Mouse (Mus musculus) CH12.LX (cell line): ENCODE results near the gene Tnpo2. TPM values are rescaled to one million over a fixed set of nuclear protein-coding genes. Genes with fewer than 3 reads are reported as not detected.
A peak's percentile ranks its signal among the peaks of the same experiment; 100 is the strongest.

Experiments used
- DNase-seq: peaks from one replicate; pipeline ENCODE4 v3.0.0-alpha.2; 2013; ENCODE audit errors: extremely low read depth
- H3K27ac ChIP-seq: 2 replicates; pipeline ENCODE4 v1.5.1; 2012; ENCODE audit warnings: low read depth, mild to moderate bottlenecking, control low read depth, moderate library complexity; ENCODE audit not compliant: insufficient read depth
- H3K27me3 ChIP-seq: replicated peaks from 2 replicates; pipeline ENCODE3; 2012; ENCODE audit warnings: inconsistent platforms
- H3K36me3 ChIP-seq, 2 experiments: replicated peaks in 1 of 2; 2 replicates each; pipeline versions ENCODE3 to v1.6.1; 2012; ENCODE audit warnings: inconsistent platforms in 1 of 2, low read length in 1 of 2, mild to moderate bottlenecking in 1 of 2, mixed read lengths in 1 of 2, moderate library complexity in 1 of 2; ENCODE audit not compliant: control insufficient read depth in 1 of 2, insufficient read depth in 1 of 2
- H3K4me1 ChIP-seq, 2 experiments: 2 replicates each; pipeline ENCODE4 v1.6.1; 2012; ENCODE audit warnings: inconsistent platforms in 1 of 2, moderate library complexity in 1 of 2; ENCODE audit not compliant: insufficient read depth in 2 of 2, control insufficient read depth in 1 of 2
- H3K4me2 ChIP-seq: 2 replicates; pipeline ENCODE4 v1.6.1; 2012; ENCODE audit warnings: low read depth, mild to moderate bottlenecking, control low read depth; ENCODE audit not compliant: poor library complexity, insufficient read depth, severe bottlenecking
- H3K4me3 ChIP-seq, 3 experiments: fragments of 150-350 bp in 1 of 3; sonication (generic) in 1 of 3; replicated peaks in 1 of 3; 2 replicates each; pipeline versions ENCODE3 to v1.5.1; 2011 to 2012; ENCODE audit warnings: low read depth in 2 of 3, low read length in 2 of 3, mild to moderate bottlenecking in 2 of 3, moderate library complexity in 2 of 3, control low read depth in 1 of 3, improper control_type of control experiment in 1 of 3, inconsistent platforms in 1 of 3, mixed read lengths in 1 of 3; ENCODE audit not compliant: poor library complexity in 1 of 3
- H3K79me2 ChIP-seq: replicated peaks from 2 replicates; pipeline ENCODE4 v1.6.1; 2012; ENCODE audit warnings: mild to moderate bottlenecking, moderate library complexity; ENCODE audit not compliant: control insufficient read depth, poor library complexity, insufficient read depth, severe bottlenecking; ENCODE audit errors: extremely low read depth
- H3K9ac ChIP-seq: 2 replicates; pipeline ENCODE4 v1.6.1; 2012; ENCODE audit warnings: low read depth, mild to moderate bottlenecking, control low read depth, moderate library complexity; ENCODE audit not compliant: insufficient read depth
- H3K9me3 ChIP-seq: replicated peaks from 2 replicates; pipeline ENCODE3; 2012; ENCODE audit warnings: low read length, inconsistent platforms, mixed read lengths
- CHD1 ChIP-seq: IDR thresholded peaks from 2 replicates; pipeline ENCODE4 v1.6.1; 2012; ENCODE audit warnings: low read depth, low read length, improper control_type of control experiment, inconsistent platforms
- E2F4 ChIP-seq: IDR thresholded peaks from 2 replicates; pipeline ENCODE4 v1.6.1; 2011; ENCODE audit warnings: low read depth, low read length, improper control_type of control experiment; ENCODE audit not compliant: insufficient replicate concordance
- ELF1 ChIP-seq: IDR thresholded peaks from 2 replicates; pipeline ENCODE4 v1.6.1; 2014; ENCODE audit warnings: low read depth, mild to moderate bottlenecking, inconsistent platforms, low read length, improper control_type of control experiment
- HCFC1 ChIP-seq: IDR thresholded peaks from 2 replicates; pipeline ENCODE4 v1.6.1; 2012; ENCODE audit warnings: low read depth, mild to moderate bottlenecking, inconsistent platforms, low read length, improper control_type of control experiment
- MAX ChIP-seq: IDR thresholded peaks from 2 replicates; pipeline ENCODE4 v1.6.1; 2011; ENCODE audit warnings: low read length, improper control_type of control experiment
- MEF2A ChIP-seq: IDR thresholded peaks from 2 replicates; pipeline ENCODE4 v1.6.1; 2014; ENCODE audit warnings: low read depth, mild to moderate bottlenecking, inconsistent platforms, low read length, improper control_type of control experiment, borderline replicate concordance
- MXI1 ChIP-seq: IDR thresholded peaks from 2 replicates; pipeline ENCODE4 v1.6.1; 2011; ENCODE audit warnings: mild to moderate bottlenecking, low read depth, low read length, improper control_type of control experiment
- MYC ChIP-seq: IDR thresholded peaks from 2 replicates; pipeline ENCODE4 v1.6.1; 2011; ENCODE audit warnings: low read depth, mild to moderate bottlenecking, improper control_type of control experiment, low read length
- NELFE ChIP-seq: IDR thresholded peaks from 2 replicates; pipeline ENCODE4 v1.6.1; 2011; ENCODE audit warnings: low read depth, low read length, improper control_type of control experiment
- NRF1 ChIP-seq: IDR thresholded peaks from 2 replicates; pipeline ENCODE4 v1.6.1; 2014; ENCODE audit warnings: low read depth, mild to moderate bottlenecking, inconsistent platforms, low read length, improper control_type of control experiment, moderate library complexity
- POLR2A ChIP-seq: IDR thresholded peaks from 2 replicates; pipeline ENCODE4 v1.6.1; 2011; ENCODE audit warnings: low read depth, mild to moderate bottlenecking, improper control_type of control experiment, low read length
- POLR2AphosphoS2 ChIP-seq: IDR thresholded peaks from 2 replicates; pipeline ENCODE4 v1.6.1; 2011; ENCODE audit warnings: low read depth, low read length, improper control_type of control experiment
- SIN3A ChIP-seq: IDR thresholded peaks from 2 replicates; pipeline ENCODE4 v1.6.1; 2012; ENCODE audit warnings: low read length, improper control_type of control experiment, inconsistent platforms
- SMC3 ChIP-seq: IDR thresholded peaks from 2 replicates; pipeline ENCODE4 v1.6.1; 2011; ENCODE audit warnings: low read depth, low read length, improper control_type of control experiment
- TBP ChIP-seq: conservative IDR thresholded peaks from 2 replicates; pipeline ENCODE4 v1.6.1; 2011; ENCODE audit warnings: low read depth, low read length, improper control_type of control experiment
- TCF12 ChIP-seq: IDR thresholded peaks from 2 replicates; pipeline ENCODE4 v1.6.1; 2014; ENCODE audit warnings: low read depth, mild to moderate bottlenecking, inconsistent platforms, low read length, improper control_type of control experiment
- USF1 ChIP-seq: IDR thresholded peaks from 2 replicates; pipeline ENCODE4 v1.6.1; 2014; ENCODE audit warnings: low read depth, mild to moderate bottlenecking, inconsistent platforms, low read length, improper control_type of control experiment
- USF2 ChIP-seq: conservative IDR thresholded peaks from 2 replicates; pipeline ENCODE4 v1.6.1; 2011; ENCODE audit warnings: low read depth, low read length, improper control_type of control experiment
- ZMIZ1 ChIP-seq: IDR thresholded peaks from 2 replicates; pipeline ENCODE4 v1.6.1; 2012; ENCODE audit warnings: low read depth, mild to moderate bottlenecking, inconsistent platforms, low read length, improper control_type of control experiment
- dilution Hi-C: fragments of 300-500 bp; cut with MboI; formaldehyde crosslinking; loops from 2 replicates; pipeline ENCODE4 v1.14.3; 2020; ENCODE audit warnings: low sequenced_read_pairs; ENCODE audit not compliant: extremely low pct_unique_long_range_greater_than_20kb, extremely low pct_ligation_motif_present
- in situ Hi-C: fragments of 300-500 bp; cut with MboI; formaldehyde crosslinking; loops from 3 replicates; pipeline ENCODE4 v1.14.3; 2019; ENCODE audit warnings: low sequenced_read_pairs, low pct_ligation_motif_present, low pct_unique_long_range_greater_than_20kb, mixed read lengths
- polyA plus RNA-seq: library from polyadenylated mRNA; unstranded; fragments of >175 nt; gene quantifications from 2 replicates; pipeline ENCODE4 v1.2.1, GENCODE M21; 2012; ENCODE audit warnings: low read depth; ENCODE audit not compliant: insufficient read length
- total RNA-seq, 2 experiments: library from RNA; depleted of rRNA; stranded (reverse); fragments of 300-350 nt in 1 of 2; fragments of >200 nt in 1 of 2; gene quantifications; 2 replicates each; pipeline ENCODE4 v1.2.3; 2012 to 2014

Tnpo2 gene
- total and polyA plus RNA-seq, 3 experiments: 36.3 to 57.0 (median 48.0) TPM

DNA sequence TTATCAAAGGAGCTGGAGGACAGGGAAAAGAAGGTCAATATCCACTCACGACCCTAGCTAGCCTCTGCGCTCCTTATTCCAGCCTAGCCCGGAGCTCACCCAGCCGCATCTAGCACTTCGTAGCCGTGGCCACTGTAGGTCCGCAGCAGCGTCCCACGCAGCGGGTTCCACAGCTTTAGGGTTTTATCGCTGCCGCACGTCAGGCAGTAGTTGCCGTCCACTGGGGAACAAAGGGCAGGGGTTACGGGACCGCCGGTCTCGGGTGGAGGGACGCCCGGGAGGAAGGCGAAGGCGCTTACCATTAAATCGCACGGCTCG is 43.5 kb downstream of the Tnpo2 start:
- Histone ChIP-seq H3K27ac (no peak overlapping the region), H3K9me3 (no peaks in the 10 kb centered on the region), H3K4me1 (peaks cover 7 to 41% of the 10 kb centered on the region in 2 experiments; a peak in 3 of 4 replicates)

DNA sequence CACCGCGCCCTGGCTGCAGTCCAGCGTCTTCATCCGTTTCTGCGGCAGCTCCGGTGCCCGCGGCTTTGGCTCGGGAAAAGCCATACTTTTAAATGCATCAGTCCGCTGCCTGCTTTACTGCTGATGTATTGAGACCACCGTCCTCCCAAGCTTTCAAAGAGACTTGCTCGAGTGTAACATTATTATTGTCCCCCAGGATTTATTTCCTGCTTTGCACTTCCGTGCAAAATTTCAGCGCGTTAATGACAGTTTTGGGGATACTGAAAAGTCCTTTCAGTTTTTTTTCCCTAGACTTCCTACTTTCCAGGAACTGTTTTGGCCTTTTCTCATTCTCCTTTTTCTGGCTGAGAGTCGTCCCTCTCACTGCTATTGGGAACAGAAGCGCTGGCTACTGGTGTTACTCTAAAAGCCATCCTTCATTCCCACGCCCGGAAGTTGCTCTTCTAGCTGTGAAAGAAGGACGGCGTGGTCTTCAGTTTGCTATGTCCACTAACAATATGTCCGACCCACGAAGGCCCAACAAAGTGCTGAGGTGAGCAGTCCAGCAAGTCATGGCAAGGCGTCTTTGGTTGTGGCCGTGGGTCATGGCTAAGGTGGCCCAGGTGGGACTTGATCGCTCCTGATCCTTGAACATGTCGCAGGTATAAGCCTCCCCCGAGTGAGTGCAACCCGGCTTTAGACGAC is 44.0 kb downstream of the Tnpo2 start, which contains the start of gene Wdr83os:
TSS of gene Wdr83os (plus strand) at position 209 of the 684 bp plus-strand sequence.
- H3K4me2 ChIP-seq: peak within 1 kb of the TSS; percentile 89
- peaks cover 27 to 46% of the 10 kb centered on the region in 2 experiments for H3K36me3 ChIP-seq
- H3K4me3 ChIP-seq: peak within 1 kb of the TSS; percentile 86 to 96 (median 94)
- H3K9ac ChIP-seq: peak within 1 kb of the TSS; percentile 85
- peaks cover 7 to 42% of the 10 kb centered on the region in 2 experiments; a peak in 3 of 4 replicates for H3K4me1 ChIP-seq
- H3K27me3 ChIP-seq: no peaks in the 10 kb centered on the region
- H3K9me3 ChIP-seq: no peaks in the 10 kb centered on the region
- peak; percentile 69 for DNase-seq
- H3K79me2 ChIP-seq: peaks cover 16% of the 10 kb centered on the region
- in situ Hi-C loops (no loop called here), dilution Hi-C loops (no loop called here)
- peak within 1 kb of the TSS; percentile 53 for H3K27ac ChIP-seq
- TF ChIP-seq TBP: peak; percentile 77; the same call in 1 of the 2 replicates
- peak; percentile 85 for TF ChIP-seq HCFC1
- TF ChIP-seq USF2: no peak
- no peak for TF ChIP-seq CHD1
- TF ChIP-seq E2F4: no peak
- TF ChIP-seq POLR2A: peak; percentile 49; the same call in 1 of the 2 replicates
- TF ChIP-seq MEF2A: no peak
- no peak for TF ChIP-seq NRF1
- TF ChIP-seq MYC: peak; percentile 74
- no peak for TF ChIP-seq SMC3
- no peak for TF ChIP-seq TCF12
- peak; percentile 93 for TF ChIP-seq MXI1
- no peak for TF ChIP-seq ZMIZ1
- TF ChIP-seq MAX: peak; percentile 65; the same call in 1 of the 2 replicates
- TF ChIP-seq NELFE: peak; percentile 0; the same call in 1 of the 2 replicates
- peak; percentile 88 for TF ChIP-seq SIN3A
- TF ChIP-seq ELF1: peak; percentile 77

More for the DNA sequence above, 43.5 kb downstream of the Tnpo2 start:
- peak overlapping the region; percentile 40 for H3K4me2 ChIP-seq
- H3K27me3 ChIP-seq: no peaks in the 10 kb centered on the region
- in situ Hi-C loops: no loop called here
- peaks cover 16% of the 10 kb centered on the region for H3K79me2 ChIP-seq
- TF ChIP-seq POLR2A: 0 out of 2 replicates have a peak, but pooled peaks have one; percentile 25
- TF ChIP-seq POLR2AphosphoS2: peak; percentile 59; the same call in 1 of the 2 replicates
- TF ChIP-seq USF1: no peak
- no peak for DNase-seq
- peaks cover 27 to 46% of the 10 kb centered on the region in 2 experiments for H3K36me3 ChIP-seq
- peak overlapping the region; percentile 86 to 96 (median 94) for H3K4me3 ChIP-seq
- dilution Hi-C loops: no loop called here
- peak overlapping the region; percentile 85 for H3K9ac ChIP-seq
